Mouse (Mus musculus) MEL (cell line): ENCODE data around the gene Foxc2. TPM values are rescaled to one million over a fixed set of nuclear protein-coding genes. Genes with fewer than 3 reads are reported as not detected.
"Not testable (repeated sequence)": the region's sequence is repeated elsewhere in the genome, so short reads cannot be mapped to it uniquely, and the experiment has no call there.

Experiments
- DNase-seq: peaks from one replicate; pipeline ENCODE4 v3.0.0; 2011; ENCODE audit warnings: low read depth, low spot score
- H3K27ac ChIP-seq: 2 replicates; pipeline ENCODE4 v1.5.1; 2012; ENCODE audit warnings: low read depth, mild to moderate bottlenecking, control low read depth, low read length, moderate library complexity; ENCODE audit not compliant: control insufficient read depth
- H3K27me3 ChIP-seq, 2 experiments: fragments of 150-350 bp in 1 of 2; sonication (generic) in 1 of 2; 2 replicates each; pipeline ENCODE4 v1.6.1; 2012; ENCODE audit warnings: low read length in 2 of 2, mild to moderate bottlenecking in 2 of 2, improper control_type of control experiment in 1 of 2, moderate library complexity in 1 of 2; ENCODE audit not compliant: insufficient read depth in 2 of 2, control insufficient read depth in 1 of 2
- H3K36me3 ChIP-seq, 2 experiments: 2 replicates each; pipeline ENCODE4 v1.6.1; 2012 to 2014; ENCODE audit warnings: low read length in 2 of 2, improper control_type of control experiment in 1 of 2, inconsistent platforms in 1 of 2, mild to moderate bottlenecking in 1 of 2; ENCODE audit not compliant: insufficient read depth in 2 of 2, control insufficient read depth in 1 of 2
- H3K4me1 ChIP-seq, 2 experiments: fragments of 150-350 bp in 1 of 2; sonication (generic) in 1 of 2; 2 replicates each; pipeline ENCODE4 v1.6.1; 2012; ENCODE audit warnings: low read length in 2 of 2, improper control_type of control experiment in 1 of 2, mild to moderate bottlenecking in 1 of 2; ENCODE audit not compliant: insufficient read depth in 2 of 2, control insufficient read depth in 1 of 2
- H3K4me3 ChIP-seq, 2 experiments: fragments of 150-350 bp in 1 of 2; sonication (generic) in 1 of 2; 2 replicates each; pipeline ENCODE4 v1.5.1; 2012; ENCODE audit warnings: low read depth in 2 of 2, low read length in 2 of 2, mild to moderate bottlenecking in 2 of 2, moderate library complexity in 2 of 2, control low read depth in 1 of 2, improper control_type of control experiment in 1 of 2; ENCODE audit not compliant: control insufficient read depth in 1 of 2, insufficient read depth in 1 of 2
- H3K79me2 ChIP-seq: 2 replicates; pipeline ENCODE4 v1.6.1; 2012; ENCODE audit warnings: mild to moderate bottlenecking, low read length, moderate library complexity; ENCODE audit not compliant: control insufficient read depth, poor library complexity, insufficient read depth
- H3K9ac ChIP-seq: 2 replicates; pipeline ENCODE4 v1.6.1; 2012; ENCODE audit warnings: low read depth, mild to moderate bottlenecking, control low read depth, low read length, moderate library complexity; ENCODE audit not compliant: control insufficient read depth, poor library complexity, severe bottlenecking
- H3K9me3 ChIP-seq: fragments of 150-350 bp; sonication (generic); replicated peaks from 2 replicates; pipeline ENCODE4 v1.6.1; 2012; ENCODE audit warnings: mild to moderate bottlenecking, low read length, improper control_type of control experiment, moderate library complexity; ENCODE audit not compliant: insufficient read depth
- CTCF ChIP-seq, 3 experiments: IDR thresholded peaks in 2 of 3; conservative IDR thresholded peaks in 1 of 3; 2 replicates each; pipeline ENCODE4 v1.5.1; 2011 to 2012; ENCODE audit warnings: low read length in 3 of 3, low read depth in 2 of 3, mild to moderate bottlenecking in 2 of 3, improper control_type of control experiment in 1 of 3, inconsistent platforms in 1 of 3, mixed read lengths in 1 of 3, moderate library complexity in 1 of 3; ENCODE audit not compliant: control insufficient read depth in 1 of 3, insufficient read depth in 1 of 3, poor library complexity in 1 of 3, severe bottlenecking in 1 of 3
- E2F4 ChIP-seq: IDR thresholded peaks from 2 replicates; pipeline ENCODE4 v1.6.1; 2011; ENCODE audit warnings: low read depth, low read length, improper control_type of control experiment, borderline replicate concordance
- EP300 ChIP-seq, 2 experiments: IDR thresholded peaks; 2 replicates each; pipeline ENCODE4 v1.6.1; 2011; ENCODE audit warnings: improper control_type of control experiment in 2 of 2, low read length in 2 of 2, low read depth in 1 of 2, mild to moderate bottlenecking in 1 of 2
- MAFK ChIP-seq: IDR thresholded peaks from 2 replicates; pipeline ENCODE4 v1.6.1; 2011; ENCODE audit warnings: low read depth, mild to moderate bottlenecking, low read length, improper control_type of control experiment, borderline replicate concordance
- MYC ChIP-seq: IDR thresholded peaks from 2 replicates; pipeline ENCODE4 v1.6.1; 2011; ENCODE audit warnings: low read depth, mild to moderate bottlenecking, low read length, improper control_type of control experiment, moderate library complexity
- POLR2AphosphoS2 ChIP-seq: IDR thresholded peaks from 2 replicates; pipeline ENCODE4 v1.6.1; 2011; ENCODE audit warnings: low read length, improper control_type of control experiment
- TBP ChIP-seq: IDR thresholded peaks from 2 replicates; pipeline ENCODE4 v1.8.0; 2011; ENCODE audit warnings: low read depth, low read length, improper control_type of control experiment
- ZNF384 ChIP-seq: IDR thresholded peaks from 2 replicates; pipeline ENCODE4 v1.6.1; 2012; ENCODE audit warnings: low read depth, mild to moderate bottlenecking, inconsistent platforms, low read length, improper control_type of control experiment
- polyA plus RNA-seq, 2 experiments: library from polyadenylated mRNA; stranded (reverse) in 1 of 2; unstranded in 1 of 2; fragments of >175 nt in 1 of 2; fragments of >200 nt in 1 of 2; gene quantifications; 2 replicates each; pipeline versions ENCODE4 v1.2.1 to v1.2.4; 2012; ENCODE audit warnings: low replicate concordance in 2 of 2, low read depth in 1 of 2; ENCODE audit not compliant: insufficient read length in 2 of 2, insufficient read depth in 1 of 2, missing spikeins in 1 of 2
- total RNA-seq: library from RNA; depleted of rRNA; stranded (reverse); fragments of 300-350 nt; gene quantifications from 2 replicates; pipeline ENCODE4 v1.2.3, GENCODE M21; 2012

Gene Foxc2
- total and polyA plus RNA-seq, 3 experiments, result 13.6 to 15.4 TPM; not detected in 1

DNA sequence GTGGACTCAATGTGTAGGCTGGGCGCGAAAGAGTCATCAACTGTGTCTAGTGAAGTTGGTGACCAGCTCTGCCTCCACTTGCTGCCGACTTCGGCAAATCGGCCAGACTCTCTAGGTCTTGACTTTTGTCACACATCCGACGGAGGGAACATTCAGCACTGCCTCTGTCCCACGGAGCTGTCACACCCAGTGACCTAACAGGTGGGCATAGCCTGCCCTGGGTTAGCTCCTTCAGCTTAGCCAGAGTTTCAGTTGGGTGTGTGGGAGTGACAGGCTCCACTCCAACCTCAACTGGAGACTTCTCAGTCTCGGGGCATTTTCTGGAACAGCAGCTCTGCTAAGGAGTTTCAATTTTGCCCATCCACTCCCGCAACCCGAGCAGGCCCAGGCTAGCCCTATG is 18.5 kb downstream of the Foxc2 start:
- H3K9ac ChIP-seq, result no peak overlapping the region
- no peaks in the 10 kb centered on the region for H3K9me3 ChIP-seq
- H3K4me1 ChIP-seq, result no peaks in the 10 kb centered on the region
- no peaks in the 10 kb centered on the region for H3K36me3 ChIP-seq
- no peak for DNase-seq
- TF ChIP-seq POLR2AphosphoS2, result no peak
- no peak for TF ChIP-seq E2F4
- H3K27ac ChIP-seq, result no peak overlapping the region
- H3K27me3 ChIP-seq, result no peaks in the 10 kb centered on the region
- H3K79me2 ChIP-seq, result no peaks in the 10 kb centered on the region
- H3K4me3 ChIP-seq, result no peak overlapping the region

- peak; percentile 30 for DNase-seq
- Histone ChIP-seq H3K36me3 (no peaks in the 10 kb centered on the region), H3K27me3 (no peaks in the 10 kb centered on the region), H3K9me3 (no peaks in the 10 kb centered on the region), H3K27ac (no peak overlapping the region), H3K4me3 (no peak overlapping the region), H3K4me1 (no peaks in the 10 kb centered on the region), H3K79me2 (no peaks in the 10 kb centered on the region), H3K9ac (no peak overlapping the region)
- TF ChIP-seq EP300 (IDR thresholded peaks at IDR 0.05; ENCODE audit: low read depth in 1 of 2, low read length in 2 of 2) (no peak), CTCF (IDR thresholded peaks at IDR 0.05 in 2 of 3, conservative IDR thresholded peaks at IDR 0.05 in 1 of 3; ENCODE audit: control insufficient read depth in 1 of 3, insufficient read depth in 1 of 3, low read depth in 2 of 3, low read length in 3 of 3, poor library complexity in 1 of 3, severe bottlenecking in 1 of 3) (peak; percentile 7 to 24 (median 13); a peak in 1 of 6 replicates)
These were observed 20.9 kb downstream of the Foxc2 start for GRCm38 (mm10) chr8:121136856-121137255.

DNA sequence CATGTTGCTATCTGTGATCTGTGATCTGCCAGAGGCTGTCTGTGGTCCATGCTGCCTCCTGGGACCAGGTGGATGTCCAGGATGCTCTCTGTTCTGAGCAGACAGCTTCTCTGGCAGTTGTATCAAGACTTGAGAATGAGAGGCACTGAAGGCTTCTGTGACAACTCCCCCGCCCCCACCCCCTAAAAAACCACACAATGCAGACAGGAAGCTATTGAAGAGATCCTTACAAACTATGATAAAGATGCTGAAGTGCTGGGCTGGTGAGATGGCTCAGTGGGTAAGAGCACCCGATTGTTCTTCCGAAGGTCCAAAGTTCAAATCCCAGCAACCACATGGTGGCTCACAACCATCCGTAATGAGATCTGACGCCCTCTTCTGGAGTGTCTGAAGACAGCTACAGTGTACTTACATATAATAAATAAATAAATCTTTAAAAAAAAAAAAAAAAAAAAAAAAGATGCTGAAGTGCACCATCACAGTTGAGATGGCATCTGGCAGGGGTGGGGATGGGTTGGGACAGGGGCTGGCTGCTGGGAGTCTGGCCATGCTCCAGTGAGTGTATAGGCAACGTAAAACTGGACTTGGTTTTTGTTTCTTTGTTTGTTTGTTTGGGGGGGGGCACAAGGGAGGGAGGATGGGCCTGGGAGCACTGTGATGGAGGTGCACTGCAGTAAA is 29.6 kb downstream of the Foxc2 start:
- DNase-seq, result peak; percentile 68
- H3K9me3 ChIP-seq, result not testable (repeated sequence)
- H3K4me1 ChIP-seq, result peaks cover 4 to 27% of the 10 kb centered on the region in 2 experiments
- TF ChIP-seq TBP (peak; percentile 97), MYC (peak; percentile 14; the same call in 1 of the 2 replicates), MAFK (peak; percentile 71; the same call in 1 of the 2 replicates), ZNF384 (peak; percentile 82)
- TF ChIP-seq, all 39 proteins: peak for 4; not testable (repeated sequence) for 35
- H3K27ac ChIP-seq, H3K4me3 ChIP-seq, H3K36me3 ChIP-seq, H3K27me3 ChIP-seq, H3K9ac ChIP-seq, H3K79me2 ChIP-seq: not testable (repeated sequence)
